Mouse (Mus musculus) forebrain, postnatal 0 days (tissue): ENCODE measurements around the gene Syndig1. TPM values are rescaled to one million over a fixed set of nuclear protein-coding genes. Genes with fewer than 3 reads are reported as not detected.

Source experiments
- ATAC-seq: fragments of 200-750 bp; cut with Nextera tagmentation; 2 replicates; pipeline ENCODE4 v1.8.0; 2017; ENCODE audit warnings: mild to moderate bottlenecking, moderate library complexity
- DNase-seq: peaks from one replicate; pipeline ENCODE4 v3.0.0-alpha.2; 2015
- H3K27ac ChIP-seq: fragments of 300-500 bp; sonication (generic); 2 replicates; pipeline ENCODE4 v1.5.1; 2014; ENCODE audit warnings: low read depth, mild to moderate bottlenecking, antibody characterized with exemption, low read length, moderate library complexity, mixed read lengths
- H3K27me3 ChIP-seq: fragments of 300-500 bp; sonication (generic); 2 replicates; pipeline ENCODE4 v1.6.1; 2014; ENCODE audit warnings: mild to moderate bottlenecking, low read length, mixed read lengths; ENCODE audit not compliant: insufficient read depth
- H3K36me3 ChIP-seq: fragments of 300-500 bp; sonication (generic); 2 replicates; pipeline ENCODE4 v1.6.1; 2014; ENCODE audit warnings: mild to moderate bottlenecking, moderate library complexity; ENCODE audit not compliant: insufficient read depth
- H3K4me1 ChIP-seq: fragments of 300-500 bp; sonication (generic); 2 replicates; pipeline ENCODE4 v1.6.1; 2014; ENCODE audit warnings: antibody characterized with exemption; ENCODE audit not compliant: insufficient read depth
- H3K4me2 ChIP-seq: fragments of 300-500 bp; sonication (generic); 2 replicates; pipeline ENCODE4 v1.6.1; 2014; ENCODE audit warnings: low read depth, mild to moderate bottlenecking, moderate library complexity
- H3K4me3 ChIP-seq: fragments of 300-500 bp; sonication (generic); 2 replicates; pipeline ENCODE4 v1.5.1; 2014; ENCODE audit warnings: low read depth, low read length, mixed read lengths
- H3K9ac ChIP-seq: fragments of 300-500 bp; sonication (generic); 2 replicates; pipeline ENCODE4 v1.6.1; 2014; ENCODE audit warnings: mild to moderate bottlenecking
- H3K9me3 ChIP-seq: fragments of 300-500 bp; sonication (generic); 2 replicates; pipeline ENCODE4 v1.6.1; 2016; ENCODE audit warnings: low read length
- CTCF ChIP-seq: sonication (generic); IDR thresholded peaks from 2 replicates; pipeline ENCODE4 v1.5.1; 2016; ENCODE audit warnings: antibody characterized with exemption, control low read depth, low read depth
- WGBS: fragments of 180-500 bp; shearing (Covaris S2); extraction: QIAGEN DNeasy Blood & Tissue Kit; methylation state at CpG from one replicate; pipeline ENCODE4 v1.1.7; 2014; 5-methylcytosine and 5-hydroxymethylcytosine counted together
- polyA plus RNA-seq: library from polyadenylated mRNA; unstranded; fragments of >200 nt; fragmentation: Nextera tagmentation; extraction: Ambion mirVana; gene quantifications from 2 replicates; pipeline ENCODE4 v1.2.1, GENCODE M21; 2015
- total RNA-seq: library from RNA; depleted of rRNA; stranded (reverse); fragments of >200 nt; gene quantifications from 2 replicates; pipeline ENCODE4 v1.2.3, GENCODE M21; 2014

Gene Syndig1
- total and polyA plus RNA-seq, 2 experiments from 2014 or later, result 25.1 to 29.7 TPM

- DNase-seq, result no peak
- H3K36me3 ChIP-seq, result no peaks in the 10 kb centered on the region
- no peaks in the 10 kb centered on the region for H3K27me3 ChIP-seq
- H3K4me3 ChIP-seq, result no peak overlapping the region
- H3K9me3 ChIP-seq, result no peaks in the 10 kb centered on the region
- no peak for TF ChIP-seq CTCF
- ATAC-seq, result no peak
- H3K9ac ChIP-seq, result no peak overlapping the region
- no peaks in the 10 kb centered on the region for H3K4me1 ChIP-seq
- H3K4me2 ChIP-seq, result no peak overlapping the region
- no peak overlapping the region for H3K27ac ChIP-seq
- 55% methylated on average over 1 of the region's 1 CpGs for WGBS
These were observed 71.6 kb downstream of the Syndig1 start for GRCm38 (mm10) chr2:149900606-149901005.

- no peak for TF ChIP-seq CTCF
- H3K9me3 ChIP-seq, result no peaks in the 10 kb centered on the region
- H3K4me3 ChIP-seq, result no peak overlapping the region
- no peaks in the 10 kb centered on the region for H3K36me3 ChIP-seq
- H3K27me3 ChIP-seq, result no peaks in the 10 kb centered on the region
- no peak overlapping the region for H3K27ac ChIP-seq
- H3K4me2 ChIP-seq, result no peak overlapping the region
- DNase-seq, result no peak
- 87% methylated on average over 1 of the region's 1 CpGs for WGBS
- H3K9ac ChIP-seq, result no peak overlapping the region
- no peak for ATAC-seq
- H3K4me1 ChIP-seq, result no peaks in the 10 kb centered on the region
These were observed 75.4 kb downstream of the Syndig1 start for GRCm38 (mm10) chr2:149904405-149904804.

- no peak for ATAC-seq
- no peaks in the 10 kb centered on the region for H3K27me3 ChIP-seq
- H3K4me2 ChIP-seq, result no peak overlapping the region
- no peak overlapping the region for H3K4me3 ChIP-seq
- H3K9ac ChIP-seq, result no peak overlapping the region
- DNase-seq, result no peak
- H3K4me1 ChIP-seq, result no peaks in the 10 kb centered on the region
- 86% methylated on average over 3 of the region's 3 CpGs for WGBS
- H3K36me3 ChIP-seq, result no peaks in the 10 kb centered on the region
- no peak for TF ChIP-seq CTCF
- H3K27ac ChIP-seq, result no peak overlapping the region
- no peaks in the 10 kb centered on the region for H3K9me3 ChIP-seq
These were observed 77.7 kb downstream of the Syndig1 start for GRCm38 (mm10) chr2:149906694-149907093.

- DNase-seq (no peak), ATAC-seq (no peak)
- H3K27ac ChIP-seq, result no peak overlapping the region
- H3K9ac ChIP-seq, result no peak overlapping the region
- no peaks in the 10 kb centered on the region for H3K27me3 ChIP-seq
- H3K9me3 ChIP-seq, result no peaks in the 10 kb centered on the region
- no peak overlapping the region for H3K4me3 ChIP-seq
- H3K36me3 ChIP-seq, result no peaks in the 10 kb centered on the region
- TF ChIP-seq CTCF, result no peak
- no peak overlapping the region for H3K4me2 ChIP-seq
- H3K4me1 ChIP-seq, result no peaks in the 10 kb centered on the region
- WGBS, result 84% methylated on average over 3 of the region's 3 CpGs
These were observed 88.2 kb downstream of the Syndig1 start for GRCm38 (mm10) chr2:149917162-149917561.

- H3K36me3 ChIP-seq, result no peaks in the 10 kb centered on the region
- ATAC-seq (no peak), DNase-seq (no peak)
- H3K4me1 ChIP-seq, result no peaks in the 10 kb centered on the region
- H3K9ac ChIP-seq, result no peak overlapping the region
- H3K4me3 ChIP-seq, result no peak overlapping the region
- TF ChIP-seq CTCF, result no peak
- 55% methylated on average over 2 of the region's 2 CpGs for WGBS
- no peaks in the 10 kb centered on the region for H3K9me3 ChIP-seq
- H3K4me2 ChIP-seq, result no peak overlapping the region
- no peaks in the 10 kb centered on the region for H3K27me3 ChIP-seq
- H3K27ac ChIP-seq, result no peak overlapping the region
These were observed 94.5 kb downstream of the Syndig1 start for GRCm38 (mm10) chr2:149923561-149923960.

- no peak overlapping the region for H3K27ac ChIP-seq
- no peak for TF ChIP-seq CTCF
- no peak overlapping the region for H3K4me2 ChIP-seq
- no peak overlapping the region for H3K4me3 ChIP-seq
- ATAC-seq (no peak), DNase-seq (no peak)
- no peaks in the 10 kb centered on the region for H3K36me3 ChIP-seq
- H3K9me3 ChIP-seq, result no peaks in the 10 kb centered on the region
- no peaks in the 10 kb centered on the region for H3K27me3 ChIP-seq
- 82% methylated on average over 2 of the region's 2 CpGs for WGBS
- no peak overlapping the region for H3K9ac ChIP-seq
- no peaks in the 10 kb centered on the region for H3K4me1 ChIP-seq
These were observed 96.9 kb downstream of the Syndig1 start for GRCm38 (mm10) chr2:149925911-149926310.

GRCm38 (mm10) chr2:149927001-149927400 lies 98.0 kb downstream of the Syndig1 start:
- no peaks in the 10 kb centered on the region for H3K27me3 ChIP-seq
- TF ChIP-seq CTCF, result no peak
- no peak overlapping the region for H3K4me3 ChIP-seq
- no peaks in the 10 kb centered on the region for H3K4me1 ChIP-seq
- ATAC-seq (no peak), DNase-seq (no peak)
- no peaks in the 10 kb centered on the region for H3K9me3 ChIP-seq
- H3K9ac ChIP-seq, result no peak overlapping the region
- no peak overlapping the region for H3K27ac ChIP-seq
- H3K36me3 ChIP-seq, result no peaks in the 10 kb centered on the region
- no peak overlapping the region for H3K4me2 ChIP-seq

- WGBS, result 90% methylated on average over 3 of the region's 3 CpGs
These were observed 98.5 kb downstream of the Syndig1 start for GRCm38 (mm10) chr2:149927481-149927880.

More at GRCm38 (mm10) chr2:149927481-149927880, 98.5 kb downstream of the Syndig1 start:
- ATAC-seq (no peak), DNase-seq (no peak)
- Histone ChIP-seq H3K9me3 (no peaks in the 10 kb centered on the region), H3K27me3 (no peaks in the 10 kb centered on the region), H3K36me3 (no peaks in the 10 kb centered on the region), H3K4me1 (no peaks in the 10 kb centered on the region), H3K27ac (no peak overlapping the region), H3K4me3 (no peak overlapping the region), H3K9ac (no peak overlapping the region), H3K4me2 (no peak overlapping the region)
- TF ChIP-seq CTCF, result no peak
